Mouse (Mus musculus) MEL (cell line): ENCODE data around the gene Plcb1.

Experiments used
- POLR2A ChIP-seq, 2 experiments: IDR thresholded peaks; 2 replicates each; pipeline ENCODE4 v1.6.1; 2011 to 2012; ENCODE audit warnings: low read length in 2 of 2, mild to moderate bottlenecking in 2 of 2, control low read depth in 1 of 2, improper control_type of control experiment in 1 of 2, low read depth in 1 of 2, moderate library complexity in 1 of 2; ENCODE audit not compliant: control insufficient read depth in 1 of 2, insufficient read depth in 1 of 2, poor library complexity in 1 of 2
- SIN3A ChIP-seq: IDR thresholded peaks from 2 replicates; pipeline ENCODE4 v1.6.1; 2012; ENCODE audit warnings: low read length, improper control_type of control experiment, inconsistent platforms
- USF1 ChIP-seq: IDR thresholded peaks from 2 replicates; pipeline ENCODE4 v1.6.1; 2014; ENCODE audit warnings: low read depth, mild to moderate bottlenecking, inconsistent platforms, low read length, improper control_type of control experiment, moderate library complexity

GRCm38 (mm10) chr2:134929452-134929851 is 143.6 kb downstream of the Plcb1 start:
- TF ChIP-seq USF1 (no peak), SIN3A (no peak), POLR2A (IDR thresholded peaks at IDR 0.05; ENCODE audit: control insufficient read depth in 1 of 2, insufficient read depth in 1 of 2, low read depth in 1 of 2, low read length in 2 of 2, poor library complexity in 1 of 2) (no peak)
